Mouse (Mus musculus) left cerebral cortex, postnatal 10 days (tissue): ENCODE measurements at regions not wholly inside any gene's neighbourhood (a gene's known extent, or its start where the extent isn't known, plus 50 kb on each side); places are given as distances from the start of the nearest gene placed in this dataset.

ENCODE experiments used
- DNase-seq, 2 experiments: peaks; one replicate each; pipeline ENCODE4 v3.0.0; 2021 to 2022; ENCODE audit warnings: low spot score in 2 of 2, mixed read lengths in 1 of 2; ENCODE audit errors: extremely low spot score in 1 of 2
- intact Hi-C: fragments of 180-260 bp; cut with DNase I; formaldehyde crosslinking; loops from one replicate; pipeline ENCODE4 v1.15.1; 2025

DNA sequence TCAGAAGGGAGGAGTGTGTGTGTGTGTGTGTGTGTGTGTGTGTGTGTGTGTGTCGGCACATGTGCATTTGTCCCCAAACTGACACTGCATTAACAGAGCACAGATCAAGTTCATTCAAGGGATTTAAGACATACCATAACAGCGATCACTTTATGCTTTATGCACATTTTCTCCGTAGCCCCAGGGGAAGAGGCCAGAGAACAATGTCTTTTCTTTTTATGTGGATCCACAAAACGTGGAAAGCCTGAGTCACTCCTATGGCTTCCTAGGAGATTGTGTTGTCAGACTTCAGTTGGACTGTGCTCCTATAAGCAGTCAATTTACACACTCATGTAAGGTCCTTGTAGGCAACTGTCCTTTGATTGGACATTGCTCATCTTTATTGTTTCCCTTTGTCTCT, 289.4 kb upstream of the Slc35b3 start:
- no peak for DNase-seq
- intact Hi-C loops: no loop called here

DNA sequence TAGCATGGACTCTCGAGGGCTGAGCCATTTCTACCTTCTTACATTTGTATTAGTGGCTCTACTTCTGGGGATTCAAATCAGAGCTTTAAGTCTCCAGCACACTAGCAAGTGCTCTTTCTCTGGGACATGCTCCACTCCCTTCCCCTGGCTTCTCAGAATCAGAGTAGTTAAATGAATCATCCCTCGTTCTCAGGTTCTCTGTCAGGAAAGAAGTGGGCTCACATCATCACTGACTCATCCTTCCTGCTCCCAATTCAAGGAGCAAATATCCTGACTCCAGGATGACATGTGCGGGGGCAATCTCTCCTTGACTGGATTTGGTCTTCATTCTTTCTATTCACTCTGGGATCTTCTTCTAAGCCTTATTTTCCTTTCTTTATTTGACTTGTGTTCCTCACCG, 266.2 kb upstream of the Slc35b3 start:
- no peak for DNase-seq
- intact Hi-C loops: no loop called here

DNA sequence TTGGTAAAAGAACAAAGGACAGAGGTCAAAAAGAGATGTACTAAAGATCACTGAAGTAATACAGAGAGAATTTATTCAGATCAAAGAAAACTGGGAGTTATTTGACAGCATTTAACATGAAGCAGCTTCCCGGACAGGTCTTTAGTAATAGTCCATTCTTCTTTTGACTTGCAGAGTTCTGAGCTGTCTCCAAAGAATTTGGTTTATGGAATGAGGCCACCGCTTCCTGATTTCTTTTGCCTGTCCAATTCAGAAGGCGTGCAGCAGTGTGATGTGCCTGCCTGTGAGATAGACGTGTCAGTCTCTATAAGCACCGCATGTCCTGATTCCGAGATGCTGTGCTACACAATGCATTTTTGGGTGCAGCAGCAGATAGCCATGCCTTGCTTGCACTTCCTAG, 265.0 kb upstream of the Slc35b3 start:
- no peak for DNase-seq
- intact Hi-C loops: no loop called here

DNA sequence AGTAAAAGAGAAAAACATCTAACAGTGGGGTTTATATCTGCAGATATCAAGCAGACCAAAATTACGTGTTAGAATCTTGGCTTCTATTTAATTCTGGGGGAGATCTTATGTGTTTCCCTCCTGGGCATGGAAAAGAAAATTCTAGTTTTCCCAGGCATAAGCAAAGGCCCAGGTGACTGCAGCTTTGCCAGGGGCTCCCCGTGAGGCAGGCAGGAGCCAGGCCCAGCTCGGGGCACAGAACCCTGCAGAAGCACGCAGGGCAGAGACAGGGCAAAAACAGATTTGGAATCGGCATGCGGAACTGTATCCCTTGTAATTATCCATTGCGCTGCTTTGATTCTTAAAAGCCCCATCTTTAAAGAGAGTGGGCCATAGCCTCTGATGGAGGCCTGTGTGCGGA, 250.4 kb upstream of the Slc35b3 start:
- no peak for DNase-seq
- intact Hi-C loops: no loop called here

DNA sequence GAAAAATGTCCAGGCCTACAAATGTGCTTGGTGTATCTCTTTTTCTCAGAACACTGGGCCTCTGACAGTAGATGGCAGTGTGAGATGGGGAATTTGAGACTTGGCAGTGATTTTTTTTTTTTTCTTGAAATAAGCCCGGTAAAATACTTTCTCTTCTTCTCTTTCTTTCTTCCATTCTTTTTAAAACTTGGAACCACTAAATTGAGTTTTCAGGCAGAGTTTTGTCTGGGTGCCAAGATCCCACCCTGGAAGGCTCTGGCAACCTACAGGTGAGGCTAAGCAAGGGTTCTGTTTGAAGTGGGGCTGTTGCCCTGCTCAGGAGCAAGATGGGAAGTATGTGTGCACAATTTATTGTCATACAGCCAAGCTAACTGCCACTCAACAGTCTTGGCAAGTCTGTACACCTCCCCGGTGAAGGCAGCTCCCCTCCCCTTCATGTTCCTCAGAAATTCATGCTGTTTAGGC, 223.1 kb upstream of the Slc35b3 start:
- intact Hi-C loops: loop anchor here (5.0 to 10.0 kb wide), 3 partner anchors 471 to 1574 kb away; no protein-coding TSS in a partner anchor
- peak; percentile 22 to 25 for DNase-seq

DNA sequence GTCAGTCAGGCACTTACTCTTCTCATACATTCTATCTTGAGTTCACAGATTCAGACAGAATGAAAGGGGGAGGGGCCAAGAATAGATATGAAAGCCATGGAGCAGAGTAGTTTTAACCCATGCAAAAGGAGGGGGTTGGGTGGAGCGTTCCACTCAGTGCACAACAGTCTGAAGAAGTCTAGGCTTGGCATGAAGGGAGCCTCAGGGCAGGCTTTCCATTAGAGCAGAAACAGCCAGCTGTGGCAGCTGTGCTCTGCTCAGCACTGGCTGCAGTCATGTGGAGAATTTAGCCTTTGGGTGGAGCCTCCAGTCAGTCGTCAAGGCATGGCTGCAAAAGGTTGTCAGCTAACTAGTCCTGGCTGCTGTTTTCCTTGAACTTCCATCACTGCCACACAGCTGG, 201.3 kb upstream of the Slc35b3 start:
- intact Hi-C loops: no loop called here
- no peak for DNase-seq

DNA sequence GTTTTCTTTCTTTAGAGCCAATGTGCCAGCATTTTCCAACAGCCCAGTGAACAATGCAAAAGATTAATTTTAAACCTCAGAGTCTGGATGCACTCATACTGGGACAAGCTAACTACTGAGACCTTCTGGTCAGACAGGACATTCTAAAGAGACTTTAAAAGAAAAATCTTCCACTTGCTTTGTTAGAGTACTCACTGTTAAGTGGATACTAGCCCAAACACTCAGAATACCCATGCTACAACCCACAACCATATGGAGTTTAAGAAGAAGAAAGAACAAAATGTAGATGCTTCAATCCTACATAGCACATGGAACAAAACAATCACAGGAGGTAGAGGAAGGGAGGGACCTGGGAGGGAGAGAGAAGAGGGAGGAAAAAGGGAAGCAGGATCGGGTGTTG, 167.3 kb upstream of the Slc35b3 start:
- intact Hi-C loops: no loop called here
- no peak for DNase-seq

DNA sequence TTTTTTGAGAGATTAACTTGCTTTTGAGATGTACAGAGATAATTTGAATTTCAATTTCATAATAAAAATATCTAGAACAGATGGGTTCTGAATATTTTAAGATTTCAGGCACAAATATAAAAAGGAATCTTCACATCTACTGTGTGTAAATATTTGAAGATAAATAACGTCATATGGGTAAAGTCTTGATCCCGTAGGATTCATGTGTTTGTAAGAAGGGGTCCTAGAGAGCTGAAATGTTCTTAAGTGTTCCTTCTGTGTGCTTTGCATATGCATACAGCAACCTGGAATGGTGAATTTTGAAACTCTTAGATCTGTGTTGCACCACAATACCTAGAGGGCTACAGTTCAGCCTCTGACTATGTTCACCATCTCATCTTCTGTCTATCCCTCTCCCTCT, 131.4 kb upstream of the Slc35b3 start:
- intact Hi-C loops: no loop called here
- no peak for DNase-seq

DNA sequence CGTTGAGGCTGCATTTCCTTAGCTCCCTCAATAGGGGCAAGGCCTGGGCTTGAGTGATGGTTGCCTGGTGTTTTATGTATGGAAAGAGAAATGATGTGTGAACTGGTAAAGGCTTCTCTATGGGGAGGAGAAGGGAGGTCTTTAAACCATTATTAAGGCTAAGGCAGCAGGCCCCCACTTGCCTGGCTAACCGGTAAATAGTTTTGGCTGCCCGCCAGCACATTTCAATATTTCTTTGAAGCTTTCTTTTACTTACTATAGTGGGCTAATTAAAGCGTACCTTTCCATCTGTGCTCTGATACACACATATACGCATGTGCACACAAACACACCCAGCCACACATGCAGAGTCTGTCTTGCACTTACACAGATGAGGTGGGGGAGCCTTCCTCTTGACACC, 123.9 kb upstream of the Slc35b3 start:
- DNase-seq: peak in 1 of 2 experiments; percentile 33
- intact Hi-C loops: no loop called here

DNA sequence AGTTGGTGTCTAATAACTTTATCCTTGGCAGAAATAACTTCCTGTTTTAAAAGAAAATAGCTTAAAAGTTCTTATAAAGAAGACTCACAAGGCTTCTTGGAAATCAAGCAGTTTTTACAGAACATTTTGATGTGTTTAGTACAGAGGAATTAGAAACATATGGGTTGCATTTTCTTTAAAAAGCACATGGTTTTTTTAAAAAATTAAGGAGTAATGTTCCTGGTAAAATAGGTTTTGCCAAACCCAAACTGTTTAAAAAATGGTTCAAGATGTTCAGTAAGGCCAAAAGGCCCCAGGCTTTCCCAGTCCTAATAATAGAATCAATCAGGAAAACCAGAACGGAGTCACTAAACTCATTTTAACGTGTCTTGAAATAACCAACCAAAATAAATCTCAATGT, 113.5 kb upstream of the Slc35b3 start:
- DNase-seq: no peak
- intact Hi-C loops: no loop called here

DNA sequence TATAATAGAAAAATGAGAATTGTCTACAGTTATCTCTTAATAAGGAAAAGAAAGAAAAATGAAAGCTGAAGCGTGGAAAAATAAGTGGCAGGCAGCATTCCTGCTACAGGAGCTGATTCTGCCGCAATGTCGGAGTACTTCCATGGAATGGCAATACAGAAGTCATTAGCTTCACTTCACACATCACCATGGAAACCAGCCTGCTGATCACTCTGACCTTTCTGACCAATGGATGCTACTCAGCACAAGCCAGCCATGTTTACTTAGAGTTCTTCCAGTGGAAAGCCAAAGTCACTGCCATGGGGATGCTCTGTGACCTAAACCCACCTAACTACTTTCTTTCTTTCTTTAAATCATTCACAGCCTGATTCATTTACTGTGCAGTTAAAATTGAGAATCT, 71.6 kb upstream of the Slc35b3 start:
- intact Hi-C loops: no loop called here
- DNase-seq: no peak

DNA sequence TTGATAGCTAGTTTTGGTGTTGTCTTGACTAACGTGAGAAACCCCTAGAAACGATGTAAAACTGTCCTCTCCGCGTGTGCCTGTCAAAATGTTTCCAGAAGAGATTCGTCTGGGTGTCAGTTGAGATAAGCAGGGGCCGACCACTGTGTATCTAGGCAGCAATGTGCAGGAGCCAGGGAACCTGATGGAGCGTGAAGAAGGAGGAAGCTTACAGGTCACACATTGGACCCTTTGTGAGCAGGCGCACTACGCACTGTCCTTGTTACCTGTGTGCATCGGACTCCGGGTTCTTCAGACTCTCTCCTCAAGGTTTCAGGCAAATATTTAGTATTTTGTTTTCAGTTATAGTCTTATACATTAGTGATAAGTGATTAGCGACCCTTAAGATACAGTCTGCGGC, 59.5 kb upstream of the Slc35b3 start:
- no peak for DNase-seq
- intact Hi-C loops: no loop called here

DNA sequence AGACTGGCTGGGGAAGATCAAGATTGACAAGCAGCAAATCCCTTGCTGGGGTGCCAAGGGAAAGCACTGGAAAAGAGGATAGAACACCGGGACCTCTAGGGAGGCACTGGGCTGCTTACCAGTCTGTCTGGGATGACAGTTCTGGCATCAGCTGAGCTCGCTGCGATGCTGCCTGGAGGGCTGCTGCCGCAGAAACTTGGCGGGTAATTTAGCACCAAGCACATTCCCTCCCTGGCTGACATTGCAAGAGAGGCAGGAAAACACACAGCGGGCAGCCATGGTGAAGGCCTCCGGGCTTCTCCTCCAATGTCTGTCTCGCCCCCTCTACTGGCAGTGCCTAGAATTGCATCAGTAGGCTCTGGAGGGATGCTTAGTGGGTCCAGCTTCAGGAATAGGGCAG, 51.0 kb upstream of the Slc35b3 start:
- intact Hi-C loops: no loop called here
- peak; percentile 46 to 81 for DNase-seq
